Mouse (Mus musculus): ENCODE results near the gene Dst. TPM values are rescaled to one million over a fixed set of nuclear protein-coding genes. Genes with fewer than 3 reads are reported as not detected.

The Dst gene
- polyA plus RNA-seq, 1 experiment from 2014 or later: 49.1 TPM

Small RNA genes lying within 50 kb of the gene (microRNA-seq; reads per million reads assigned to microRNA genes)
- 0.66 reads per million for gene Mir6896

Other genes with a start within 250 kb of the Dst start
- 30.5 and 32.2 TPM in 2 replicates for gene Prim2, start 238.4 kb upstream of the Dst start, polyA plus RNA-seq (2016; fragmentation: Nextera tagmentation; extraction: Ambion mirVana)
- 29.1 and 29.7 TPM in 2 replicates for gene Rab23, start 188.3 kb upstream of the Dst start, polyA plus RNA-seq (2016; fragmentation: Nextera tagmentation; extraction: Ambion mirVana)
- 20.2 and 20.8 TPM in 2 replicates for gene Bag2, start 150.4 kb upstream of the Dst start, polyA plus RNA-seq (2016; fragmentation: Nextera tagmentation; extraction: Ambion mirVana)
- 43.5 and 47.6 TPM in 2 replicates for gene Zfp451, start 93.6 kb upstream of the Dst start, polyA plus RNA-seq (2016; fragmentation: Nextera tagmentation; extraction: Ambion mirVana)
- gene Bend6, start 409 bp upstream of the Dst start, polyA plus RNA-seq (2016; fragmentation: Nextera tagmentation; extraction: Ambion mirVana): 5.1 and 6.1 TPM in 2 replicates

Data from neural tube, embryonic 12.5 days (tissue).